Mouse (Mus musculus): ENCODE data around the gene Fgfr4.

- TF ChIP-seq CTCF (IDR thresholded peaks at IDR 0.05; ENCODE audit: low read depth, low read length) = no peak
- TF ChIP-seq TAL1 (conservative IDR thresholded peaks at IDR 0.05; ENCODE audit: low read depth, low read length) = no peak
- no peak for TF ChIP-seq POLR2AphosphoS5 (IDR thresholded peaks at IDR 0.05; ENCODE audit: insufficient replicate concordance, low read depth, low read length)
- TF ChIP-seq GATA2 (IDR thresholded peaks at IDR 0.05; ENCODE audit: borderline replicate concordance, low read depth, low read length) = no peak
These were observed 1.5 kb downstream of the Fgfr4 start for GRCm38 (mm10) chr13:55153951-55154350.

Data from G1E (cell line).